Mouse (Mus musculus): ENCODE data around the gene N4bp3. TPM values are rescaled to one million over a fixed set of nuclear protein-coding genes. Genes with fewer than 3 reads are reported as not detected.
A peak's percentile ranks its signal among the peaks of the same experiment; 100 is the strongest.

N4bp3 gene
- total and polyA plus RNA-seq, 3 experiments: 19.1 to 22.1 (median 21.2) TPM

GRCm38 (mm10) chr11:51681324-51681975 is 30.8 kb upstream of the N4bp3 start (continued):
- TF ChIP-seq NELFE (IDR thresholded peaks at IDR 0.05; ENCODE audit: low read depth, low read length) (peak; percentile 58; the same call in 1 of the 2 replicates), JUN (IDR thresholded peaks at IDR 0.05; ENCODE audit: insufficient read depth, low read depth, low read length) (no peak), NRF1 (IDR thresholded peaks at IDR 0.05; ENCODE audit: low read depth, low read length) (peak; percentile 39; the same call in 1 of the 2 replicates), MXI1 (IDR thresholded peaks at IDR 0.05; ENCODE audit: low read depth, low read length) (no peak), TCF12 (IDR thresholded peaks at IDR 0.05; ENCODE audit: low read depth, low read length) (no peak), BHLHE40 (IDR thresholded peaks at IDR 0.05; ENCODE audit: low read depth, low read length) (no peak), POLR2AphosphoS2 (IDR thresholded peaks at IDR 0.05; ENCODE audit: low read depth, low read length) (no peak), MYC (IDR thresholded peaks at IDR 0.05; ENCODE audit: low read depth, low read length) (peak; percentile 46; the same call in 1 of the 2 replicates), CHD1 (IDR thresholded peaks at IDR 0.05; ENCODE audit: low read depth, low read length) (no peak), E2F4 (IDR thresholded peaks at IDR 0.05; ENCODE audit: insufficient replicate concordance, low read depth, low read length) (0 out of 2 replicates have a peak, but pooled peaks have one; percentile 23), ZC3H11A (IDR thresholded peaks at IDR 0.05; ENCODE audit: low read depth, low read length) (peak; percentile 99), HCFC1 (IDR thresholded peaks at IDR 0.05; ENCODE audit: low read depth, low read length) (peak; percentile 57), CTCF (conservative IDR thresholded peaks at IDR 0.05 in 1 of 2, IDR thresholded peaks at IDR 0.05 in 1 of 2; ENCODE audit: low read depth in 2 of 2, low read length in 2 of 2) (peak; percentile 93 to 99), MAZ (IDR thresholded peaks at IDR 0.05; ENCODE audit: low read depth, low read length) (0 out of 2 replicates have a peak, but pooled peaks have one; percentile 27), IRF4 (IDR thresholded peaks at IDR 0.05; ENCODE audit: low read depth, low read length) (peak; percentile 77), KAT2A (IDR thresholded peaks at IDR 0.05; ENCODE audit: insufficient replicate concordance, low read length) (no peak), ZNF384 (IDR thresholded peaks at IDR 0.05; ENCODE audit: low read depth, low read length) (peak; percentile 19; the same call in 1 of the 2 replicates)

- Histone ChIP-seq H3K27ac (ENCODE audit: insufficient read depth, low read depth) (no peak overlapping the region), H3K4me3 (replicated peaks in 1 of 3; ENCODE audit: low read depth in 2 of 3, low read length in 2 of 3, poor library complexity in 1 of 3) (no peak overlapping the region), H3K9me3 (replicated peaks; ENCODE audit: low read length) (no peaks in the 10 kb centered on the region), H3K36me3 (replicated peaks in 1 of 2; ENCODE audit: control insufficient read depth in 1 of 2, insufficient read depth in 1 of 2, low read length in 1 of 2) (peaks cover 0 to 3% of the 10 kb centered on the region in 2 experiments), H3K4me2 (ENCODE audit: insufficient read depth, low read depth, poor library complexity, severe bottlenecking) (no peak overlapping the region), H3K79me2 (replicated peaks; ENCODE audit: control insufficient read depth, extremely low read depth, insufficient read depth, poor library complexity, severe bottlenecking) (no peaks in the 10 kb centered on the region), H3K4me1 (ENCODE audit: control insufficient read depth in 1 of 2, insufficient read depth in 2 of 2) (peaks cover 0 to 8% of the 10 kb centered on the region in 2 experiments; a peak in 2 of 4 replicates), H3K9ac (ENCODE audit: insufficient read depth, low read depth) (no peak overlapping the region), H3K27me3 (replicated peaks) (no peaks in the 10 kb centered on the region)
- dilution Hi-C loops (cut with MboI; ENCODE audit: extremely low pct_ligation_motif_present, extremely low pct_unique_long_range_greater_than_20kb, low sequenced_read_pairs) (no loop called here), in situ Hi-C loops (cut with MboI; ENCODE audit: low pct_ligation_motif_present, low pct_unique_long_range_greater_than_20kb, low sequenced_read_pairs) (no loop called here)
- no peak for DNase-seq (ENCODE audit: extremely low read depth)
- TF ChIP-seq MEF2A (IDR thresholded peaks at IDR 0.05; ENCODE audit: borderline replicate concordance, low read depth, low read length) (no peak), GABPA (IDR thresholded peaks at IDR 0.05; ENCODE audit: insufficient replicate concordance, low read depth, low read length) (no peak), SMC3 (IDR thresholded peaks at IDR 0.05; ENCODE audit: low read depth, low read length) (no peak), ZC3H11A (IDR thresholded peaks at IDR 0.05; ENCODE audit: low read depth, low read length) (no peak), ZNF384 (IDR thresholded peaks at IDR 0.05; ENCODE audit: low read depth, low read length) (no peak), MYC (IDR thresholded peaks at IDR 0.05; ENCODE audit: low read depth, low read length) (no peak), E2F4 (IDR thresholded peaks at IDR 0.05; ENCODE audit: insufficient replicate concordance, low read depth, low read length) (no peak)
These were observed 28.8 kb upstream of the N4bp3 start for GRCm38 (mm10) chr11:51679466-51679865.
